Mouse (Mus musculus): ENCODE results near the gene Scn11a.

The Scn11a gene

DNA sequence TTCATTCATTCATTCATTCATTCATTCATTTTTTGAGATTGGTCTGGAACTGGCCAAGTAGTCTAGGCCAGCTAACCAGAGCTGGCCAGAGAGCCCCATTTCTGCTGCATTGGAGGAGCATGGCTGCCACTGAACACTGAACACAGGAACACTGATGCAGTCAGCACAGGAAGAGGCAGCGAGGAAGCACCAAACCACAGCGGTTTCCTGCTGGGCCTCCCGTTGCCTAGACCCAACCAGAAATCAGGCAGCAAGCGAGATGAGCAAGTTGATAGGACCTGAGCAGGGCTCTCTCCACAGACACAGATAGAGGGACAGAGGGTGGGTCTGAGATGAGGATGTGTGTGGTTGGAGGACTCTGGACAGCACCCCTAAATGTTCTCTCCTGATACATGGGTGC lies 81.4 kb downstream of the Scn11a start:
- TF ChIP-seq GATA4 (IDR thresholded peaks at IDR 0.05; ENCODE audit: insufficient replicate concordance, low read length), result no peak

DNA sequence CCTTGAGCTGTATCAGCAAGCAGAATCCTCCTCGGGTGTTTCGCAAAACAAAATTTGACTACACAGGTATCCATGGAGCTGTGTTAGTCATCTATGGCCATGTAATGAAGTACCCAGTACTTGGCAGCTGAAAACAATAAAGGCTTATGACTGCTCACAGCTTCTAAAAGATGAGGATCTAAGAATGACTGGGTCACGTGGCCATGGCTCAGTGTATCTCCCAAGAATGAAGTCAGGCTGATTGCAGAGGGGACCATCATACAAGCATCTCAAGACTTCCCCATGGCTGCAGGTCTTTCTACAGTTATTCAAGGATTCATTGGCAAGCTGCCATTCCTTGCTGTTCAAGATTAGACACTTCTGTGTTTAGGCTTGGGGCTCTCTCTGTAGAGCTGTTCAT lies 81.9 kb downstream of the Scn11a start:
- TF ChIP-seq GATA4 (IDR thresholded peaks at IDR 0.05; ENCODE audit: insufficient replicate concordance, low read length), result no peak

GRCm38 (mm10) chr9:119741101-119741786 lies 84.0 kb downstream of the Scn11a start:
- no peak for TF ChIP-seq GATA4 (IDR thresholded peaks at IDR 0.05; ENCODE audit: insufficient replicate concordance, low read length)

DNA sequence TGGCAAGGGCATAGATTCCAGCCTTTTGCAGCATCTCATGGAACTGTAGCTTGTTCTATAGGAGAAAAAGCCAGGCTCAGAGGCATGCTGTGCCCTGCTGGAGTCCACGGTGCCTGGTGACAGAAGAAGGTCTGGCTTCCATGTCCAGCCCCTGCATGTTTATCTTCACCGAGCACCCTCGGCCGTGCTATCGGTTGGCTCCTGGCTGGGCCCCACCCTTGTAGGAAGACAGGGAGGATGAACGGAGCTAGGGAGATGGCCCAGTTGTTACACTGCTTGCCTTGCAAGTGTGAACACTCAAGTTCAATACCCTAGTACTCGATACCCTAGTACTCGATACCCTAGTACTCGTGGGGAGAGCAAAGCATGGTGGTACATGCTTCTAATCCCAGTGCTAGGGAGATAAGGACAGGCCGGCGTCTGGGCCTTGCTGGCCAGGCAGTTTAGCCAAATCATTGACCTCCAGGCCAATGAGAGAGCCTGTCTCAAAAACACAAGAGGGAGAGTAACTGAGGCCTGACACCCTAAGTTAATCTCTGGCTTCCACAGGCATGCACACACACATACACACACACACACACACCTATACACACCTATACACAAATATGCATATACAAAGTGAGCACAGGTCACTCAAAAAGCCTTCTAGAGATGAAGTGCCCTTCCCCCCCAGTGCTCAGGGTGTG lies 96.7 kb downstream of the Scn11a start:
- no peak for TF ChIP-seq GATA4 (IDR thresholded peaks at IDR 0.05; ENCODE audit: insufficient replicate concordance, low read length)

DNA sequence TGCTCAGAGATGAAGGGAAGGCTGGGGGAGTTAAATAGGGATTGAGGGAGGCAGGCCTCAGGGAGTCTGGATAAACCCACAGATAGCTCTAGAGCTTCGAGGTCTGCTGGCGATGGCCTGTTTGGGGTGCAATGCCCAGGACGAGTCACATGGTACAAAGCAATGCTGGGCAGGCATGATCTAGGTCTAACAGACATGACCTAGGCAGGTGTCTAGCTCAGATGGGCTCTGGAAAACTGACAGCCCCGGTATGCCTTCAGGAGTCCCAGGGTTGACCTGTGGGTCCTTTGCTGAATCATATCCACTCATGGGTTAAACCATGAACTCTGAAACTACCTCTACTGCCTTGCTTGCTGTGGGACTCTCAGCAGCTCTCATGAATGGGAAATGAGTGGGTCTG lies 98.3 kb downstream of the Scn11a start:
- no peak for TF ChIP-seq GATA4 (IDR thresholded peaks at IDR 0.05; ENCODE audit: insufficient replicate concordance, low read length)

GRCm38 (mm10) chr9:119725293-119725862 lies 99.9 kb downstream of the Scn11a start:
- no peak for TF ChIP-seq GATA4 (IDR thresholded peaks at IDR 0.05; ENCODE audit: insufficient replicate concordance, low read length)

DNA sequence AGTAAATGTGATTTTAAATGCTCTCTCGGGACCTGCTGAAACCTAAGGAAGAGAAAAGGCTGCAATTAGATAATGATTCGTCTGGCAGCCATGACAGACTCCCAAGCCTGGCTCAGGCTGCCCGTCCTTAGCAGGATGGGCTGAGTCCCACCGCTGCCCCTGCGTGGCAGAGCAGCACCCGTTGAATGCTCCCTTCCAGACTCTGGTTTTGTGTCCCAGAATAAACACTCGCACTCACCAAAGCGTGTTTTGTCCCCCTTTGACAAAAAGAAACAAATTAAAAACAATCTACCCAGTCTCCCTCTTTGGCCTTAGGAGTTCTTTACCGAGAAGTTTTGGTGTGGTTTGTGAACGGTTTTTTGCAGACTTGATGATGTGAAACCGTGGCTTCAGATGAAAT lies 106.0 kb downstream of the Scn11a start, which contains the start of gene Scn10a:
Gene Scn10a (minus strand): TSS at position 101 of the 400 bp plus-strand sequence.
- no peak for TF ChIP-seq GATA4 (IDR thresholded peaks at IDR 0.05; ENCODE audit: insufficient replicate concordance, low read length)

DNA sequence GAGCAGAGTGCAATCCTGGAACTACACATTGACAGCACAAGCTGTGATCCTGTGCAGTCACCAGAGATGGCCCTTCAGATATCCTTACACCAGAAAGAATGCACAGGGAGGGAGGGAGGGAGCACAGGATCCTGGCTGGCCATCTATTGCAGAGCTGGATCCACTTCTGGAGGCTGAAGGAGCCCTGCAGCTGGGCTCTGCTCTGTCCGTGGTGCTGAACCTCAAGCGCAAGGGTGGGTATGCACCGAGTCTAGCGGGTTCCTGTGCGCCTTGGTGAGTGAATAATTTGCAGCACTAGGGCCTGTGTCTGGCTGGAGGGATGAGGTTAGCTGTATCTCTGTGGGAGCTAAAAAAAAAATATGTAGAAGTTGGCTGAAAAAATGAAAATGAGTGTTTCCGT lies 118.6 kb downstream of the Scn11a start:
- TF ChIP-seq GATA4 (IDR thresholded peaks at IDR 0.05; ENCODE audit: insufficient replicate concordance, low read length), result no peak

Measured in liver, adult (tissue).